Mouse (Mus musculus): ENCODE measurements around the gene Rnf141. TPM values are rescaled to one million over a fixed set of nuclear protein-coding genes. Genes with fewer than 3 reads are reported as not detected.

Gene Rnf141
- 88.5 and 133 TPM in 2 replicates for total RNA-seq (2014; rRNA removed)
- polyA plus RNA-seq (2015; fragmentation: Nextera tagmentation; extraction: Ambion mirVana), result 28.5 and 29.6 TPM in 2 replicates

GRCm38 (mm10) chr7:110843916-110844874 is at the start of gene Rnf141:
Rnf141 (minus strand) TSS chr7:110844457.
- H3K36me3 ChIP-seq (ENCODE audit: insufficient read depth, low read length), result no peaks in the 10 kb centered on the region
- WGBS, result under 1% methylated on average over 42 of the region's 42 CpGs
- no peaks in the 10 kb centered on the region for H3K9me3 ChIP-seq (ENCODE audit: low read length)
- peak within 1 kb of the TSS; percentile 90 for H3K4me3 ChIP-seq (ENCODE audit: low read depth, low read length)
- peak within 1 kb of the TSS; percentile 86 for H3K4me2 ChIP-seq (ENCODE audit: low read depth, low read length, poor library complexity, severe bottlenecking)
- peak within 1 kb of the TSS; percentile 82 for H3K9ac ChIP-seq (replicated peaks; ENCODE audit: low read length, poor library complexity, severe bottlenecking)
- H3K4me1 ChIP-seq (ENCODE audit: insufficient read depth, low read length), result no peaks in the 10 kb centered on the region
- peak; percentile 96 for DNase-seq (ENCODE audit: low spot score)
- peak within 1 kb of the TSS; percentile 78 for H3K27ac ChIP-seq (ENCODE audit: low read depth, low read length)
- peak; percentile 77 for TF ChIP-seq CTCF (IDR thresholded peaks at IDR 0.05)
- ATAC-seq (ENCODE audit: low FRiP score), result peak; percentile 93
- no peaks in the 10 kb centered on the region for H3K27me3 ChIP-seq (ENCODE audit: insufficient read depth, low read length)

DNA sequence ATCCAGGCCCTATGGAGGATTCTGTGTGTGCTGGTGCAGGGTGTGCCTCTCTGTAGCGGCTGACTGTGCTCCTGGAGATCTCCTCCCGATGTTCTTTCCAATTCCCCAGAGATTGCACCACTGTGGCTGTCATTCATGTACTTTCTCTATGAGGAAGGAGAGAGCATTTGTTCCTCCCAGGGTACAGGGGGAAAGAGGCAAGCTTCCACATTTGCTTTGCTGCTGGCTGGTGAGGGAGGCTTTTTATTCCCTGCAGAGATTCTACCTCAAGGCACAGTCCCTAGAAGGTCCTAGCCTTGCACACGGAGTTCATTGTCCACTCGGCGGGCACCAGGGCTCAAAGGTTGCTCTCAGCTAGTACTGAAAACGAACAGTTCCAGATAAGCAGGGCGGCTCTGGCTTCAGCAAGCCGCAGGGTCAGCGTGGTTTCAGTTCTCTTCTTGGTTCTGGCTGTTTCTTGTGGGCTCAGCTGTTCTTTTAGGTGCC is 47.3 kb upstream of the Rnf141 start:
- Histone ChIP-seq H3K4me1 (ENCODE audit: insufficient read depth, low read length) (no peaks in the 10 kb centered on the region), H3K9ac (replicated peaks; ENCODE audit: low read length, poor library complexity, severe bottlenecking) (no peak overlapping the region), H3K4me3 (ENCODE audit: low read depth, low read length) (no peak overlapping the region), H3K27ac (ENCODE audit: low read depth, low read length) (no peak overlapping the region), H3K27me3 (ENCODE audit: insufficient read depth, low read length) (no peaks in the 10 kb centered on the region), H3K4me2 (ENCODE audit: low read depth, low read length, poor library complexity, severe bottlenecking) (no peak overlapping the region), H3K9me3 (ENCODE audit: low read length) (no peaks in the 10 kb centered on the region), H3K36me3 (ENCODE audit: insufficient read depth, low read length) (no peaks in the 10 kb centered on the region)
- ATAC-seq (ENCODE audit: low FRiP score), result no peak
- no peak for TF ChIP-seq CTCF (IDR thresholded peaks at IDR 0.05)
- no peak for DNase-seq (ENCODE audit: low spot score)
- WGBS, result 78% methylated on average over 9 of the region's 9 CpGs

GRCm38 (mm10) chr7:110881746-110882333 is 37.6 kb upstream of the Rnf141 start:
- Histone ChIP-seq H3K9ac (replicated peaks; ENCODE audit: low read length, poor library complexity, severe bottlenecking) (no peak overlapping the region), H3K36me3 (ENCODE audit: insufficient read depth, low read length) (no peaks in the 10 kb centered on the region), H3K27me3 (ENCODE audit: insufficient read depth, low read length) (no peaks in the 10 kb centered on the region), H3K27ac (ENCODE audit: low read depth, low read length) (no peak overlapping the region), H3K9me3 (ENCODE audit: low read length) (no peaks in the 10 kb centered on the region), H3K4me2 (ENCODE audit: low read depth, low read length, poor library complexity, severe bottlenecking) (no peak overlapping the region), H3K4me3 (ENCODE audit: low read depth, low read length) (no peak overlapping the region), H3K4me1 (ENCODE audit: insufficient read depth, low read length) (no peaks in the 10 kb centered on the region)
- DNase-seq (ENCODE audit: low spot score) (no peak), ATAC-seq (ENCODE audit: low FRiP score) (no peak)
- 80% methylated on average over 2 of the region's 2 CpGs for WGBS
- TF ChIP-seq CTCF (IDR thresholded peaks at IDR 0.05), result no peak

DNA sequence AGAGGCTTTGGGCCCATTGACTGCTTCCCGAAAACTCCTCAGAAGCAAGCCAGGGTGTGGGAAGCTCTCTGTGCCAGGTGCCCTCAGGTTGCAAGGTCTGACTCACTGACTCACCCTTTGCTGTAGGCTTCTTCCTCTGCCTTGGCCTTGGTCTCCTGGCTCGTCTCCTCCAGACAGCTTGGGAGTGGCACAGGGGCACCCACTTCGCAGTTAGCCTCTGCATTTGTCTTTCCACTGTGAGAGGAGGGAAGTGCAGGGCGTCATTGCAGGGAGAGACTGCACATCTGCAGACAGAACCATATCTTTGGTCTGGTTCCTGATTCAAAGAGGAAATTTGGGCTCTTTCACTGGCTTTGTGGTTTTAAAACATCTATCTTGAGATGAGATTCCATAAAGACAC is 33.8 kb upstream of the Rnf141 start:
- TF ChIP-seq CTCF (IDR thresholded peaks at IDR 0.05), result no peak
- Histone ChIP-seq H3K9ac (replicated peaks; ENCODE audit: low read length, poor library complexity, severe bottlenecking) (no peak overlapping the region), H3K27ac (ENCODE audit: low read depth, low read length) (no peak overlapping the region), H3K36me3 (ENCODE audit: insufficient read depth, low read length) (no peaks in the 10 kb centered on the region), H3K4me3 (ENCODE audit: low read depth, low read length) (no peak overlapping the region), H3K9me3 (ENCODE audit: low read length) (no peaks in the 10 kb centered on the region), H3K4me2 (ENCODE audit: low read depth, low read length, poor library complexity, severe bottlenecking) (no peak overlapping the region), H3K27me3 (ENCODE audit: insufficient read depth, low read length) (no peaks in the 10 kb centered on the region), H3K4me1 (ENCODE audit: insufficient read depth, low read length) (no peaks in the 10 kb centered on the region)
- DNase-seq (ENCODE audit: low spot score) (no peak), ATAC-seq (ENCODE audit: low FRiP score) (no peak)
- WGBS, result 91% methylated on average over 4 of the region's 4 CpGs

DNA sequence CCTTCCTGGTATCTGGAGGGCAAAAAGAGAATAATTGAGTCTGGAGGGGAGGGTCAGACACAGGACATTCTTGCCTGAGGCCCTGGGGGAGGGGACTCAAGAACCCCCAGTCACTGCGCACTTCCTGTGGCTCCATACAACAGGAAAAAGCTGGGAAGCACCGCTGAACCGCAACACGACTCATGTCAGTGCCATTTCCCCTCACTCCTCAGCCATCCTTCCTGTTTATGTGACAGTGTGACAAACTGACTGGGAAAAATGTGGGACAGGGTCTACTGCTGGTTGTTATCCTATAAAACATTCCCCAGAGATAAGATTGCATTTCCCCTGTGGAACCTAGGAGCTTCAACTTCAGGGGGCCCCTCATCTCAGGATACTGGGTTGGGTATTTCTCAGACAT is 32.7 kb upstream of the Rnf141 start:
- TF ChIP-seq CTCF (IDR thresholded peaks at IDR 0.05), result no peak
- no peak overlapping the region for H3K27ac ChIP-seq (ENCODE audit: low read depth, low read length)
- no peaks in the 10 kb centered on the region for H3K9me3 ChIP-seq (ENCODE audit: low read length)
- no peak for ATAC-seq (ENCODE audit: low FRiP score)
- no peaks in the 10 kb centered on the region for H3K4me1 ChIP-seq (ENCODE audit: insufficient read depth, low read length)
- H3K4me2 ChIP-seq (ENCODE audit: low read depth, low read length, poor library complexity, severe bottlenecking), result no peak overlapping the region
- H3K36me3 ChIP-seq (ENCODE audit: insufficient read depth, low read length), result no peaks in the 10 kb centered on the region
- no peak overlapping the region for H3K4me3 ChIP-seq (ENCODE audit: low read depth, low read length)
- H3K27me3 ChIP-seq (ENCODE audit: insufficient read depth, low read length), result no peaks in the 10 kb centered on the region
- no peak for DNase-seq (ENCODE audit: low spot score)
- H3K9ac ChIP-seq (replicated peaks; ENCODE audit: low read length, poor library complexity, severe bottlenecking), result no peak overlapping the region
- 89% methylated on average over 4 of the region's 4 CpGs for WGBS

GRCm38 (mm10) chr7:110868807-110869206 is 24.6 kb upstream of the Rnf141 start:
- DNase-seq (ENCODE audit: low spot score) (no peak), ATAC-seq (ENCODE audit: low FRiP score) (no peak)
- 57% methylated on average over 5 of the region's 5 CpGs for WGBS
- no peaks in the 10 kb centered on the region for H3K36me3 ChIP-seq (ENCODE audit: insufficient read depth, low read length)
- H3K27me3 ChIP-seq (ENCODE audit: insufficient read depth, low read length), result no peaks in the 10 kb centered on the region
- no peak overlapping the region for H3K4me2 ChIP-seq (ENCODE audit: low read depth, low read length, poor library complexity, severe bottlenecking)
- H3K4me3 ChIP-seq (ENCODE audit: low read depth, low read length), result no peak overlapping the region
- H3K27ac ChIP-seq (ENCODE audit: low read depth, low read length), result no peak overlapping the region
- no peak overlapping the region for H3K9ac ChIP-seq (replicated peaks; ENCODE audit: low read length, poor library complexity, severe bottlenecking)
- H3K9me3 ChIP-seq (ENCODE audit: low read length), result no peaks in the 10 kb centered on the region
- H3K4me1 ChIP-seq (ENCODE audit: insufficient read depth, low read length), result no peaks in the 10 kb centered on the region
- no peak for TF ChIP-seq CTCF (IDR thresholded peaks at IDR 0.05)

Data from midbrain, postnatal 0 days (tissue).